Mouse (Mus musculus): ENCODE measurements around the gene Cabp2.

DNA sequence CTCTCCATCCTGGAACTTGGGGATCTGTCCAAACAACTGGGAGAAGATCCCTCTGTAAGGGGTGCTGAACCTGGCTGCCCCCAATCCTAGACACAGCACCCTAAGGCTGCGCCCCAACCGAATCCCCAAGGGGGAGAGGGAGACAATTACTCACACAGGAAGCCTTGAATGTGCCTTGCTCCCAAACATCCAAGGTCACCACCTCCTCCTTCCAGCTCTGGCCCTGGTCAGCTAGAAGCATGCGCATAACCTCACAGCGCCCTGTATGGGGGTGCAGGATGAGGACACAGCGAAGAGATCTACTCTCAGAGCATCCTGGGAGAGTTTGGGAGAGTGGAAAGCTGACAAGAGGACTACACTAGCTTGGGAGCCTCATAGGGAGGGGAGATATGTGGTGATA lies 22.8 kb upstream of the Cabp2 start:
- TF ChIP-seq CTCF (IDR thresholded peaks at IDR 0.05; ENCODE audit: low read depth), result no peak
- TF ChIP-seq EP300 (optimal IDR thresholded peaks at IDR 0.05), result no peak
